Mouse (Mus musculus) inflammation-experienced regulatory T-cells (primary cell): ENCODE results near the gene Brca2. TPM values are rescaled to one million over a fixed set of nuclear protein-coding genes. Genes with fewer than 3 reads are reported as not detected.

Experiments used
- polyA plus RNA-seq, 2 experiments: library from polyadenylated mRNA; unstranded; fragments of 100-300 nt; shearing (Covaris generic); gene quantifications; one replicate each; pipeline ENCODE4 v1.2.1; 2017

Brca2 gene
- polyA plus RNA-seq: 1 to 10 TPM; 7.3 to 8.8 TPM

GRCm38 (mm10) chr5:150521937-150522866 is at the start of gene Brca2:
TSS of gene Brca2 (plus strand) at chr5:150522630.

GRCm38 (mm10) chr5:150518064-150518463 is 4.4 kb upstream of the Brca2 start, which contains the start of gene Zar1l:
TSS of gene Zar1l (minus strand) at chr5:150518164.

GRCm38 (mm10) chr5:150597088-150597487 is 74.7 kb downstream of the Brca2 start, which contains the start of gene N4bp2l1:
TSS of gene N4bp2l1 (minus strand) at chr5:150597188.

Other genes starting within 250 kb of the Brca2 start
- gene Zar1l, start 4.5 kb upstream of the Brca2 start, polyA plus RNA-seq: 1 to 10 TPM in 1 of 2 experiments, not detected in 1; 1.5 TPM
- 100 to 1,000 TPM; 121 to 138 TPM for gene N4bp2l1, start 74.6 kb downstream of the Brca2 start, polyA plus RNA-seq
- 100 to 1,000 TPM in 1 of 2 experiments, 10 to 100 TPM in 1; 87.3 to 102 TPM for gene N4bp2l2, start 143.6 kb downstream of the Brca2 start, polyA plus RNA-seq
- 10 to 100 TPM; 22.7 to 25.3 TPM for gene Pds5b, start 151.1 kb downstream of the Brca2 start, polyA plus RNA-seq